15 mouse cellular contexts compared by ENCODE assay signal in the genomic region with DNA sequence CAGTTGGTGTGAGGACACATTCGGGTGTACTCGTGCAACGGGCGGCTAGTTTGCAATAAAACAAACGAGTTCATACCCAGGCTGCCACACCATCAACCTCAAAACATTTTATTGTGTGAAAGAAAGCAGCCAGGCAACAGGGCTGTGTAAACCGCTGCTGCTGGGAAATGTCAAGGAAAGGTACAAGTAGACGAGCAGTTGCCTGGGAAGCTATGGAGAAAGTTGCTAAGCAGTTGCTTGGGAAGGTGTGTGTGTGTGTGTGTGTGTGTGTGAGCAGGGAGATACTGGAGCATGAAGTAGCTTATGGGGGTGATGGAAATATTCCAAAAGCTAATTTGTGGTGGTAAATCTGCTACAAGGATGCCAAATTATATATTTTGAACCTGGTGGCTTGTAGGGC.
DNase-seq lines count a peak whose midpoint lies in the region; ATAC-seq and TF ChIP-seq lines count a peak whose summit lies in the region.
"Had no signal": no experiment of that assay in that cellular context is flagged by ENCODE, and none has a peak within 500 bp of the region (broad histone marks: within the 10 kb centered on the region; RNA-seq: fewer than 3 reads in every experiment).

No protein-coding gene starts in this region.

- no peaks in the 10 kb centered on the region for H3K27me3 ChIP-seq in hindbrain, embryonic 16.5 days (replicated peaks; ENCODE audit: control insufficient read depth, insufficient read depth, low read length)
- H3K27me3 ChIP-seq in hindbrain, embryonic 10.5 days (ENCODE audit: insufficient read depth, poor library complexity, severe bottlenecking) = no peaks in the 10 kb centered on the region
- H3K27me3 ChIP-seq in forebrain, embryonic 16.5 days (replicated peaks; ENCODE audit: control insufficient read depth, insufficient read depth, low read length) = no peaks in the 10 kb centered on the region
- H3K27me3 ChIP-seq in liver, embryonic 12.5 days (replicated peaks) = no peaks in the 10 kb centered on the region
- H3K27me3 ChIP-seq in liver, postnatal 0 days (ENCODE audit: insufficient read depth, low read length) = no peaks in the 10 kb centered on the region
- H3K27me3 ChIP-seq: lung, embryonic 15.5 days had no signal

- H3K4me1 ChIP-seq in hindbrain, embryonic 16.5 days (ENCODE audit: control insufficient read depth, insufficient read depth, low read depth, low read length) = peaks cover 6% of the 10 kb centered on the region
- peaks cover 24% of the 10 kb centered on the region for H3K4me1 ChIP-seq in hindbrain, embryonic 10.5 days (replicated peaks)
- peaks cover 17% of the 10 kb centered on the region for H3K4me1 ChIP-seq in forebrain, embryonic 16.5 days (replicated peaks; ENCODE audit: control insufficient read depth, insufficient read depth, low read length)
- H3K4me1 ChIP-seq in liver, embryonic 12.5 days = no peaks in the 10 kb centered on the region
- H3K4me1 ChIP-seq in liver, postnatal 0 days (ENCODE audit: insufficient read depth) = no peaks in the 10 kb centered on the region
- H3K4me1 ChIP-seq: lung, embryonic 15.5 days had no signal

- WGBS in hindbrain, embryonic 16.5 days = 60% methylated on average over 7 of the region's 7 CpGs
- 77% methylated on average over 7 of the region's 7 CpGs for WGBS in hindbrain, embryonic 10.5 days
- WGBS in forebrain, embryonic 16.5 days = 29% methylated on average over 7 of the region's 7 CpGs
- 65% methylated on average over 7 of the region's 7 CpGs for WGBS in liver, embryonic 12.5 days (ENCODE audit: insufficient replicate concordance)
- WGBS in liver, postnatal 0 days (ENCODE audit: insufficient replicate concordance) = 68% methylated on average over 7 of the region's 7 CpGs

- H3K27ac ChIP-seq in hindbrain, embryonic 16.5 days (ENCODE audit: low read depth, low read length) = no peak overlapping the region
- H3K27ac ChIP-seq in hindbrain, embryonic 10.5 days = no peak overlapping the region
- H3K27ac ChIP-seq in forebrain, embryonic 16.5 days (ENCODE audit: low read length) = peak overlapping the region; percentile 64
- H3K27ac ChIP-seq in liver, embryonic 12.5 days = no peak overlapping the region
- no peak overlapping the region for H3K27ac ChIP-seq in liver, postnatal 0 days (ENCODE audit: low read depth)
- H3K27ac ChIP-seq: heart, adult 2 months; lung, embryonic 15.5 days had no signal

- no peaks in the 10 kb centered on the region for H3K36me3 ChIP-seq in hindbrain, embryonic 16.5 days (ENCODE audit: control insufficient read depth, insufficient read depth, low read length)
- H3K36me3 ChIP-seq in hindbrain, embryonic 10.5 days = no peaks in the 10 kb centered on the region
- no peaks in the 10 kb centered on the region for H3K36me3 ChIP-seq in forebrain, embryonic 16.5 days (ENCODE audit: control insufficient read depth, insufficient read depth)
- H3K36me3 ChIP-seq in liver, embryonic 12.5 days = no peaks in the 10 kb centered on the region
- no peaks in the 10 kb centered on the region for H3K36me3 ChIP-seq in liver, postnatal 0 days (replicated peaks; ENCODE audit: insufficient read depth, low read length)
- H3K36me3 ChIP-seq: lung, embryonic 15.5 days had no signal

- H3K9ac ChIP-seq in hindbrain, embryonic 16.5 days (ENCODE audit: low read depth, low read length) = peak overlapping the region; percentile 22; the same call in 1 of the 2 replicates
- H3K9ac ChIP-seq in forebrain, embryonic 16.5 days (replicated peaks; ENCODE audit: low read depth, low read length) = no peak overlapping the region
- no peak overlapping the region for H3K9ac ChIP-seq in liver, embryonic 12.5 days
- no peak overlapping the region for H3K9ac ChIP-seq in liver, postnatal 0 days (replicated peaks)
- H3K9ac ChIP-seq: lung, embryonic 15.5 days had no signal

- H3K9me3 ChIP-seq in hindbrain, embryonic 16.5 days (ENCODE audit: control insufficient read depth, low read length) = no peaks in the 10 kb centered on the region
- no peaks in the 10 kb centered on the region for H3K9me3 ChIP-seq in hindbrain, embryonic 10.5 days
- H3K9me3 ChIP-seq in forebrain, embryonic 16.5 days (ENCODE audit: control insufficient read depth, low read length) = no peaks in the 10 kb centered on the region
- no peaks in the 10 kb centered on the region for H3K9me3 ChIP-seq in liver, embryonic 12.5 days (replicated peaks)
- no peaks in the 10 kb centered on the region for H3K9me3 ChIP-seq in liver, postnatal 0 days (ENCODE audit: low read length)
- H3K9me3 ChIP-seq: lung, embryonic 15.5 days; megakaryocyte, embryonic 14.5 days had no signal

- no peak overlapping the region for H3K4me3 ChIP-seq in hindbrain, embryonic 16.5 days (ENCODE audit: low read length)
- no peak overlapping the region for H3K4me3 ChIP-seq in hindbrain, embryonic 10.5 days
- no peak overlapping the region for H3K4me3 ChIP-seq in forebrain, embryonic 16.5 days (replicated peaks; ENCODE audit: low read length)
- no peak overlapping the region for H3K4me3 ChIP-seq in liver, embryonic 12.5 days
- H3K4me3 ChIP-seq in liver, postnatal 0 days (ENCODE audit: low read depth, low read length) = no peak overlapping the region
- H3K4me3 ChIP-seq: heart, adult 2 months; lung, embryonic 15.5 days; megakaryocyte, embryonic 14.5 days had no signal

- no peak overlapping the region for H3K4me2 ChIP-seq in hindbrain, embryonic 16.5 days (ENCODE audit: low read length)
- H3K4me2 ChIP-seq in forebrain, embryonic 16.5 days (ENCODE audit: low read length) = peak overlapping the region; percentile 1; the same call in 1 of the 2 replicates
- H3K4me2 ChIP-seq in liver, embryonic 12.5 days = no peak overlapping the region
- H3K4me2 ChIP-seq in liver, postnatal 0 days (ENCODE audit: low read depth, low read length) = no peak overlapping the region
- H3K4me2 ChIP-seq: lung, embryonic 15.5 days had no signal

- TF ChIP-seq CTCF in liver, postnatal 0 days (IDR thresholded peaks at IDR 0.05; ENCODE audit: low read depth) = no peak

- TF ChIP-seq EP300 in liver, postnatal 0 days (IDR thresholded peaks at IDR 0.05; ENCODE audit: low read depth) = no peak

- DNase-seq in hindbrain, embryonic 10.5 days (ENCODE audit: low spot score) = no peak
- peak; percentile 29 for DNase-seq in right cerebral cortex, postnatal 14 days
- no peak for DNase-seq in right cerebral cortex, postnatal 25 days
- no peak for DNase-seq in layer of hippocampus, adult 11-12 months (ENCODE audit: low spot score)
- DNase-seq in liver, postnatal 0 days = no peak
- DNase-seq: cerebellum, adult 18-20 months; heart, adult 2 months; kidney, adult 18-20 months; layer of hippocampus, adult 9-11 months; thymus, adult 18-20 months had no signal

- 0 out of 2 replicates have a peak, but pooled peaks have one; percentile 37 for ATAC-seq in hindbrain, embryonic 16.5 days
- peak; percentile 31 for ATAC-seq in forebrain, embryonic 16.5 days
- ATAC-seq in liver, embryonic 12.5 days = no peak
- no peak for ATAC-seq in liver, postnatal 0 days

Comparison
In these comparisons a context has a peak if more than half of its experiments do, and no peak if none do; other contexts are left out.
1. ATAC-seq: peak in hindbrain, embryonic 16.5 days (single experiment) and forebrain, embryonic 16.5 days (single experiment); none in liver, embryonic 12.5 days (single experiment) and liver, postnatal 0 days (single experiment).